Mouse (Mus musculus) myocyte (in vitro differentiated cells): ENCODE results near the gene Gm9936. TPM values are rescaled to one million over a fixed set of nuclear protein-coding genes. Genes with fewer than 3 reads are reported as not detected.

Source experiments
- H3K27me3 ChIP-seq: one replicate; pipeline ENCODE4 v1.6.1; 2011; ENCODE audit not compliant: control insufficient read depth, insufficient read depth, insufficient read length
- H3K36me3 ChIP-seq: one replicate; pipeline ENCODE4 v1.6.1; 2011; ENCODE audit not compliant: control insufficient read depth, insufficient read depth
- H3K4me2 ChIP-seq: one replicate; pipeline ENCODE4 v1.6.1; 2011; ENCODE audit warnings: low read depth, control low read depth
- H3K4me3 ChIP-seq: one replicate; pipeline ENCODE4 v1.5.1; 2011; ENCODE audit warnings: mild to moderate bottlenecking, control low read depth, moderate library complexity
- H3K79me2 ChIP-seq: one replicate; pipeline ENCODE4 v1.6.1; 2011; ENCODE audit not compliant: control insufficient read depth, insufficient read depth
- H3ac ChIP-seq: one replicate; pipeline ENCODE4 v1.6.1; 2011; ENCODE audit not compliant: control insufficient read depth, insufficient read length
- CEBPB ChIP-seq: IDR thresholded peaks from 2 replicates; pipeline ENCODE4 v1.6.1; 2011; ENCODE audit warnings: mild to moderate bottlenecking, moderate library complexity; ENCODE audit not compliant: poor library complexity, insufficient read depth, severe bottlenecking
- E2F4 ChIP-seq: IDR thresholded peaks from one replicate; pipeline ENCODE4 v1.6.1; 2011; ENCODE audit warnings: mild to moderate bottlenecking, control low read depth, moderate library complexity; ENCODE audit not compliant: insufficient read depth
- MAX ChIP-seq: IDR thresholded peaks from one replicate; pipeline ENCODE4 v1.6.1; 2011; ENCODE audit warnings: low read depth, mild to moderate bottlenecking, control low read depth
- MYOD1 ChIP-seq, 3 experiments: IDR thresholded peaks; one replicate each; pipeline ENCODE4 v1.6.1; 2011; ENCODE audit warnings: control low read depth in 2 of 3, low read depth in 2 of 3, mild to moderate bottlenecking in 2 of 3, moderate library complexity in 1 of 3; ENCODE audit not compliant: insufficient read length in 2 of 3, control insufficient read depth in 1 of 3
- MYOG ChIP-seq, 3 experiments: IDR thresholded peaks; one replicate each; pipeline ENCODE4 v1.6.1; 2011; ENCODE audit warnings: control low read depth in 2 of 3, low read depth in 2 of 3, mild to moderate bottlenecking in 2 of 3; ENCODE audit not compliant: insufficient read length in 2 of 3, control insufficient read depth in 1 of 3, insufficient read depth in 1 of 3
- POLR2A ChIP-seq: IDR thresholded peaks from one replicate; pipeline ENCODE4 v1.6.1; 2011; ENCODE audit warnings: low read depth, mild to moderate bottlenecking, control low read depth, moderate library complexity; ENCODE audit not compliant: insufficient read length
- POLR2AphosphoS2 ChIP-seq: IDR thresholded peaks from one replicate; pipeline ENCODE4 v1.6.1; 2011; ENCODE audit warnings: low read depth, control low read depth; ENCODE audit not compliant: insufficient read length
- REST ChIP-seq: IDR thresholded peaks from one replicate; pipeline ENCODE4 v1.6.1; 2011; ENCODE audit warnings: mild to moderate bottlenecking, control low read depth, moderate library complexity; ENCODE audit not compliant: insufficient read depth, insufficient read length
- SRF ChIP-seq: IDR thresholded peaks from one replicate; pipeline ENCODE4 v1.6.1; 2011; ENCODE audit warnings: low read depth; ENCODE audit not compliant: control insufficient read depth, insufficient read length
- TCF12 ChIP-seq: IDR thresholded peaks from one replicate; pipeline ENCODE4 v1.6.1; 2011; ENCODE audit warnings: mild to moderate bottlenecking, control low read depth; ENCODE audit not compliant: poor library complexity, insufficient read depth, severe bottlenecking
- TCF3 ChIP-seq: IDR thresholded peaks from one replicate; pipeline ENCODE4 v1.6.1; 2011; ENCODE audit warnings: low read depth, control low read depth; ENCODE audit not compliant: insufficient read length
- USF1 ChIP-seq: IDR thresholded peaks from one replicate; pipeline ENCODE4 v1.6.1; 2011; ENCODE audit warnings: low read depth, mild to moderate bottlenecking, control low read depth, moderate library complexity
- polyA plus RNA-seq: library from polyadenylated mRNA; unstranded; fragments of >200 nt; fragmentation: generic; extraction: Trizol; gene quantifications from one replicate; pipeline ENCODE4 v1.2.1, GENCODE M21; 2012; ENCODE audit warnings: missing spikeins

The Gm9936 gene
- polyA plus RNA-seq, 1 experiment: 0.25 TPM

- Histone ChIP-seq H3K4me2 (peak overlapping the region; percentile 35), H3ac (no peak overlapping the region), H3K27me3 (no peaks in the 10 kb centered on the region), H3K79me2 (no peaks in the 10 kb centered on the region), H3K36me3 (no peaks in the 10 kb centered on the region), H3K4me3 (peak overlapping the region; percentile 17)
- TF ChIP-seq MYOD1 (IDR thresholded peaks at IDR 0.05; ENCODE audit: control insufficient read depth in 1 of 3, insufficient read length in 2 of 3, low read depth in 2 of 3): peak in 1 of 3 experiments; percentile 25
- no peak for TF ChIP-seq TCF12
Measured at GRCm38 (mm10) chr5:114824197-114824596, 34.3 kb downstream of the Gm9936 start.

DNA sequence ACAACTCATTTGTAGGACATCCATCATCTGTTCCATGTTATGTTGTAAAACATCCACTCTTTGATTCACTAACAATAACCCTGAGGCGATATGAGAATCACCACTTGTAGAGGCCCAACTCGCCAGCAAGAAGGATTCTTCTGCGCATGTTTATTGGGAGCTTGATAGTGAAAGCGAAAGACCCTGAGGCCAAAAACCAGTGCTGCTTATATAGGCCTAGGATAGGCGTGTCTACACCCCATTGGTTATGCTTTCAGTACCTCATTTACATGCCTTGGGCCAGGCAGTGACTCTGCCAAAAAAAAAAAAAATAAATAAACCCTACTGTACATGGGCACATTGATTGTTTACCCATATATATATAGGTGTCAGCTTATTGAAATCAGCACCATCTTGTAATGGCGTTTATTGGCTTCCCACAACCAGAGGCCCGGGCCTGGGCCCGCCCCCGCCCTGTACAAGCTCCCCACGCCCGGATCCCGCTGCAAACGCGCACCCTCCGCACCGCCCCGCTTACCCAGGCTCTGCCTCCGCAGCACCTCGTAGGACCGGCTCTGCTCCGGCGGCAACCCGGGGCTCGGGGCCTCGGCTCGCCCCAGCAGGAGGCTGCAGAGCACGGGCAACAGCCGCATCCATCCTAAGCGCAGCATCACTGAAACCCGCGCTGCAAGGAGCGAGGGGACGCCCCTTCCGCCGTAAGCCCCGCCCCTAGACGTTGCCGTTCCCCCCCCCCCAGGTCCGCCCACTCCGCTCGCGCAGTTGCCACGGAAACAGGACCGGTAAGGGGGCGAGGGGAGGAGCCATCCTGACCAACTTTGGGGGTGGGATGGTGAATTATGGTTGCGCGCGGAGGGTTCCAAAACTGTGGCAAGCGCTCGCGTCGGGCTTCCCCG, 35.4 kb downstream of the Gm9936 start, which contains the start of gene 1500011B03Rik:
1500011B03Rik (minus strand) TSS at position 673 of the 893 bp plus-strand sequence.
- no peaks in the 10 kb centered on the region for H3K79me2 ChIP-seq
- H3K4me3 ChIP-seq: peak within 1 kb of the TSS; percentile 17
- no peaks in the 10 kb centered on the region for H3K36me3 ChIP-seq
- no peak within 1 kb of the TSS for H3ac ChIP-seq
- H3K4me2 ChIP-seq: peak within 1 kb of the TSS; percentile 35
- TF ChIP-seq MYOG (IDR thresholded peaks at IDR 0.05; ENCODE audit: control insufficient read depth in 1 of 3, insufficient read depth in 1 of 3, insufficient read length in 2 of 3, low read depth in 2 of 3) (no peak), POLR2AphosphoS2 (peak; percentile 76), POLR2A (peak; percentile 81)
- no peaks in the 10 kb centered on the region for H3K27me3 ChIP-seq

- peaks cover 1% of the 10 kb centered on the region for H3K79me2 ChIP-seq
- H3ac ChIP-seq: no peak overlapping the region
- no peak overlapping the region for H3K4me2 ChIP-seq
- H3K27me3 ChIP-seq: no peaks in the 10 kb centered on the region
- no peaks in the 10 kb centered on the region for H3K36me3 ChIP-seq
- TF ChIP-seq POLR2AphosphoS2 (no peak), REST (no peak), MYOG (IDR thresholded peaks at IDR 0.05; ENCODE audit: control insufficient read depth in 1 of 3, insufficient read depth in 1 of 3, insufficient read length in 2 of 3, low read depth in 2 of 3) (no peak), E2F4 (no peak), MYOD1 (IDR thresholded peaks at IDR 0.05; ENCODE audit: control insufficient read depth in 1 of 3, insufficient read length in 2 of 3, low read depth in 2 of 3) (no peak)
- no peak overlapping the region for H3K4me3 ChIP-seq
Measured at GRCm38 (mm10) chr5:114818124-114818523, 40.4 kb downstream of the Gm9936 start.

- H3K36me3 ChIP-seq: no peaks in the 10 kb centered on the region
- no peaks in the 10 kb centered on the region for H3K27me3 ChIP-seq
- H3K79me2 ChIP-seq: peaks cover 6% of the 10 kb centered on the region
- TF ChIP-seq CEBPB (no peak), TCF12 (no peak), REST (no peak), MYOD1 (IDR thresholded peaks at IDR 0.05; ENCODE audit: control insufficient read depth in 1 of 3, insufficient read length in 2 of 3, low read depth in 2 of 3) (no peak), MAX (no peak), TCF3 (no peak), USF1 (no peak), SRF (no peak), MYOG (IDR thresholded peaks at IDR 0.05; ENCODE audit: control insufficient read depth in 1 of 3, insufficient read depth in 1 of 3, insufficient read length in 2 of 3, low read depth in 2 of 3) (no peak)
- H3K4me2 ChIP-seq: no peak overlapping the region
- H3K4me3 ChIP-seq: no peak overlapping the region
- no peak overlapping the region for H3ac ChIP-seq
Measured at GRCm38 (mm10) chr5:114816599-114816998, 41.9 kb downstream of the Gm9936 start.

DNA sequence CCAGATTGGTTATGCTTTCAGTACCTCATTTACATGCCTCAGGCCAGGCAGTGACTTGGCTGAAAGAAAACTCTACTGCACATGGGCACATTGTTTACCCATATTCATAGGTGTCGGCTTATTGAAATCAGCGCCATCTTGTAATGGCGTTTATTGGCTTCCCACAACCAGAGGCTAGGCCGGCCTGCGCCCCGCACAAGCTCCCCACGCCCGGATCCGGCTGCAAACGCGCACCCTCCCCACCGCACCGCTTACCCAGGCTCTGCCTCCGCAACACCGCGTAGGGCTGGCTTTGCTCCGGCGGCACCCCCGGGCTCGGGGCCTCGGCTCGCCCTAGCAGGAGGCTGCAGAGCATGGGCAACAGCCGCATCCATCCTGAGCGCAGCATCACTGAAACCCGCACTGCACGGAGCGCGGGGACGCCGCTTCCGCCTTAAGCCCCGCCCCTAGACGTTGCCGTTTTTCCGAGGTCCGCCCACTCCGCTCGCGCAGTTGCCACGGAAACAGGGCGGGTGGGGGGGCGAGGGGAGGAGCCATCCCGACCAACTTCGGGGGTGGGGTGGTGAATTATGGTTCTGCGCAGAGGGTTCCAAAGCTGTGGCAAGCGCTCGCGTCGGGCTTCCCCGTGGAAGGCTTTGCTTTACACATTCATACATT, 44.8 kb downstream of the Gm9936 start:
- Histone ChIP-seq H3K36me3 (no peaks in the 10 kb centered on the region), H3K4me3 (peak overlapping the region; percentile 30)
- TF ChIP-seq SRF (no peak), MAX (no peak), USF1 (no peak), TCF3 (no peak), POLR2AphosphoS2 (peak; percentile 90), POLR2A (peak; percentile 95), MYOD1 (IDR thresholded peaks at IDR 0.05; ENCODE audit: control insufficient read depth in 1 of 3, insufficient read length in 2 of 3, low read depth in 2 of 3) (peak in 1 of 3 experiments; percentile 17), TCF12 (no peak), REST (no peak), E2F4 (no peak), MYOG (IDR thresholded peaks at IDR 0.05; ENCODE audit: control insufficient read depth in 1 of 3, insufficient read depth in 1 of 3, insufficient read length in 2 of 3, low read depth in 2 of 3) (no peak), CEBPB (no peak)

More for the DNA sequence above, 44.8 kb downstream of the Gm9936 start:
- Histone ChIP-seq H3K27me3 (no peaks in the 10 kb centered on the region), H3K79me2 (peaks cover 6% of the 10 kb centered on the region), H3K4me2 (peak overlapping the region; percentile 64), H3ac (peak overlapping the region; percentile 7)
